Comparison of ENCODE assay signal across 20 mouse cellular contexts in the genomic region with DNA sequence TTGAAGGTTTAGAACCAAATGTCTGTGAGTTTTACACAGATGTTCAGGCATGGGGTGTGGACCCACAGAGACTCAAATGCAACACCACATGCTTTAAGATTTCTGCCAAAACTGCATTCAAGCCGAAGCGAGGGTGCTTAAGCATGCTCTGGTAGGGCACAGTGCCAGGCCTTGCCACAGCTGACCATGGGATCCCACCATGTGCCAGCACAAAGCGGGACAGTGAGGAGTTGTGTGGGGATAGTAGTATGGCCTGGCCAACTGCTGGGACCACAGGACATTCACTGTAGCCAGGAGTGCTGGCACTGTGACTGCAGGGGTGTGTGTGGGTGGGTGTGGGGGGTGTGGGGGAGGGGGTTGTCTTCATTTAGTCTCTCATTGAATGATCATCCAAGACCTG.
A peak's percentile ranks its signal among the peaks of the same experiment; 100 is the strongest.
DNase-seq lines count a peak whose midpoint lies in the region; ATAC-seq and TF ChIP-seq lines count a peak whose summit lies in the region.
"Had no signal": no experiment of that assay in that cellular context is flagged by ENCODE, and none has a peak within 500 bp of the region (broad histone marks: within the 10 kb centered on the region; RNA-seq: fewer than 3 reads in every experiment).

No protein-coding gene starts in this region.

- H3K9me3 ChIP-seq in hindbrain, embryonic 14.5 days (ENCODE audit: control insufficient read depth, low read length), result no peaks in the 10 kb centered on the region
- no peaks in the 10 kb centered on the region for H3K9me3 ChIP-seq in hindbrain, embryonic 13.5 days
- no peaks in the 10 kb centered on the region for H3K9me3 ChIP-seq in intestine, postnatal 0 days (ENCODE audit: control insufficient read depth)
- H3K9me3 ChIP-seq in intestine, embryonic 16.5 days (ENCODE audit: control insufficient read depth, low read length), result no peaks in the 10 kb centered on the region
- H3K9me3 ChIP-seq: embryonic facial prominence, embryonic 13.5 days; forebrain, embryonic 13.5 days; heart, embryonic 13.5 days had no signal

- peak; percentile 28; the same call in 1 of the 2 replicates for ATAC-seq in hindbrain, embryonic 14.5 days (ENCODE audit: low FRiP score)
- no peak for ATAC-seq in hindbrain, embryonic 13.5 days (ENCODE audit: low FRiP score)
- ATAC-seq in intestine, postnatal 0 days, result no peak
- no peak for ATAC-seq in intestine, embryonic 16.5 days
- ATAC-seq: activated CD4-positive, CD25-positive, alpha-beta regulatory T cell, adult 4 months; forebrain, embryonic 13.5 days; Patski had no signal

- H3K27ac ChIP-seq in hindbrain, embryonic 14.5 days, result no peak overlapping the region
- H3K27ac ChIP-seq in hindbrain, embryonic 13.5 days, result no peak overlapping the region
- peak overlapping the region; percentile 84; the same call in 1 of the 2 replicates for H3K27ac ChIP-seq in intestine, postnatal 0 days (ENCODE audit: low read depth, low read length)
- H3K27ac ChIP-seq in intestine, embryonic 16.5 days (ENCODE audit: low read length), result no peak overlapping the region
- H3K27ac ChIP-seq: embryonic facial prominence, embryonic 13.5 days; forebrain, embryonic 13.5 days; heart, embryonic 13.5 days had no signal

- no peak overlapping the region for H3K4me2 ChIP-seq in hindbrain, embryonic 14.5 days (replicated peaks)
- no peak overlapping the region for H3K4me2 ChIP-seq in hindbrain, embryonic 13.5 days
- no peak overlapping the region for H3K4me2 ChIP-seq in intestine, postnatal 0 days (replicated peaks; ENCODE audit: low read depth)
- no peak overlapping the region for H3K4me2 ChIP-seq in intestine, embryonic 16.5 days (ENCODE audit: low read depth, low read length)
- H3K4me2 ChIP-seq: embryonic facial prominence, embryonic 13.5 days; forebrain, embryonic 13.5 days; heart, embryonic 13.5 days had no signal

- 71% methylated on average over 3 of the region's 3 CpGs for WGBS in hindbrain, embryonic 14.5 days
- WGBS in hindbrain, embryonic 13.5 days, result 79% methylated on average over 3 of the region's 3 CpGs
- 80% methylated on average over 3 of the region's 3 CpGs for WGBS in intestine, postnatal 0 days
- 75% methylated on average over 3 of the region's 3 CpGs for WGBS in intestine, embryonic 16.5 days

- no peak overlapping the region for H3K4me3 ChIP-seq in hindbrain, embryonic 14.5 days (replicated peaks; ENCODE audit: low read length)
- no peak overlapping the region for H3K4me3 ChIP-seq in hindbrain, embryonic 13.5 days
- no peak overlapping the region for H3K4me3 ChIP-seq in intestine, postnatal 0 days (ENCODE audit: low read depth, low read length)
- no peak overlapping the region for H3K4me3 ChIP-seq in intestine, embryonic 16.5 days (ENCODE audit: low read length)
- H3K4me3 ChIP-seq: embryonic facial prominence, embryonic 13.5 days; forebrain, embryonic 13.5 days; heart, embryonic 13.5 days had no signal

- H3K36me3 ChIP-seq in hindbrain, embryonic 14.5 days (replicated peaks; ENCODE audit: control insufficient read depth, insufficient read depth), result peaks cover 25% of the 10 kb centered on the region
- peaks cover 23% of the 10 kb centered on the region for H3K36me3 ChIP-seq in hindbrain, embryonic 13.5 days
- peaks cover 12% of the 10 kb centered on the region for H3K36me3 ChIP-seq in intestine, postnatal 0 days (ENCODE audit: control insufficient read depth, insufficient read depth)
- H3K36me3 ChIP-seq in intestine, embryonic 16.5 days (ENCODE audit: control insufficient read depth, insufficient read depth, low read length), result no peaks in the 10 kb centered on the region

- peaks cover 18% of the 10 kb centered on the region for H3K4me1 ChIP-seq in hindbrain, embryonic 14.5 days (replicated peaks; ENCODE audit: control insufficient read depth, insufficient read depth, low read length)
- peaks cover 23% of the 10 kb centered on the region for H3K4me1 ChIP-seq in hindbrain, embryonic 13.5 days (replicated peaks)
- peaks cover 12% of the 10 kb centered on the region; the same call in 1 of the 2 replicates for H3K4me1 ChIP-seq in intestine, postnatal 0 days (replicated peaks; ENCODE audit: control insufficient read depth, insufficient read depth, low read length)
- peaks cover 22% of the 10 kb centered on the region for H3K4me1 ChIP-seq in intestine, embryonic 16.5 days (ENCODE audit: control insufficient read depth, insufficient read depth, low read length)

- no peak overlapping the region for H3K9ac ChIP-seq in hindbrain, embryonic 14.5 days
- H3K9ac ChIP-seq in hindbrain, embryonic 13.5 days, result no peak overlapping the region
- H3K9ac ChIP-seq in intestine, postnatal 0 days (ENCODE audit: low read depth, low read length), result no peak overlapping the region
- no peak overlapping the region for H3K9ac ChIP-seq in intestine, embryonic 16.5 days (ENCODE audit: low read depth, low read length)
- H3K9ac ChIP-seq: embryonic facial prominence, embryonic 13.5 days; forebrain, embryonic 13.5 days; heart, embryonic 13.5 days had no signal

- no peak for TF ChIP-seq CTCF in intestine, postnatal 0 days (IDR thresholded peaks at IDR 0.05; ENCODE audit: low read depth)

- peak; percentile 56 to 67 for DNase-seq in cerebellum, postnatal 10 days
- DNase-seq in cerebellum, postnatal 36 days, result no peak
- DNase-seq in hindbrain, embryonic 14.5 days (ENCODE audit: low spot score), result no peak
- DNase-seq in NIH3T3 (ENCODE audit: low read depth), result peak; percentile 24
- DNase-seq in heart, adult 9 months (ENCODE audit: low spot score in 2 of 2), result no peak
- DNase-seq: adrenal gland, postnatal 36 days; cerebellum, adult 11 months; cerebellum, adult 8-10 months; cerebellum, postnatal 25 days; heart, postnatal 36 days; kidney, adult 11 months; kidney, adult 9 months had no signal

- H3K27me3 ChIP-seq in hindbrain, embryonic 14.5 days (ENCODE audit: control insufficient read depth, insufficient read depth, low read length), result no peaks in the 10 kb centered on the region
- H3K27me3 ChIP-seq in hindbrain, embryonic 13.5 days, result no peaks in the 10 kb centered on the region
- H3K27me3 ChIP-seq in intestine, postnatal 0 days (replicated peaks; ENCODE audit: control insufficient read depth, insufficient read depth, low read length), result no peaks in the 10 kb centered on the region
- no peaks in the 10 kb centered on the region for H3K27me3 ChIP-seq in intestine, embryonic 16.5 days (replicated peaks; ENCODE audit: control insufficient read depth, insufficient read depth, low read length)
- H3K27me3 ChIP-seq: forebrain, embryonic 13.5 days; Patski had no signal

Comparison
In these comparisons a context has a peak if more than half of its experiments do, and no peak if none do; other contexts are left out.
1. DNase-seq: peak in cerebellum, postnatal 10 days (2 of 2) and NIH3T3 (single experiment); none in cerebellum, postnatal 36 days (0 of 2), hindbrain, embryonic 14.5 days (single experiment) and heart, adult 9 months (0 of 2).